Mouse (Mus musculus): ENCODE results near the gene Odf2l.

Gene Odf2l

DNA sequence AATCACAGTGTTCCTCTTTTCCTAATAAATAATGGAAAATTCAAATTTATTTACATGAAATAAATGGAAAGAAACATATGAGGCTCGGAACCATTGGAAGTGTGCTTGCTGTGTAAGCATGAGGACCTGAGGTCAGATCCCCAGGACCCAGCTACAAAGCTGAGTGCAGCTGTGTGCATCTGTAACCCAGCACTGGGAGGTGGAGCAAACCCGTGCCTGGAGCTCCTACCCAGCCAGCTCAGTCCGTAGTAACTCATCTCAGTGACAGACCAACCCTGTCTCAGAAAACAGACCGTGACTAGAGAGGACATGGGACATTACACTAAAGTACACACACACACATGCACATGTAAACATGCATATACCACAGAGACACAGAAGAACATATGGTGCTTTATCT lies 21.8 kb downstream of the Odf2l start:
- no peak for DNase-seq (ENCODE audit: low spot score in 2 of 2)

DNA sequence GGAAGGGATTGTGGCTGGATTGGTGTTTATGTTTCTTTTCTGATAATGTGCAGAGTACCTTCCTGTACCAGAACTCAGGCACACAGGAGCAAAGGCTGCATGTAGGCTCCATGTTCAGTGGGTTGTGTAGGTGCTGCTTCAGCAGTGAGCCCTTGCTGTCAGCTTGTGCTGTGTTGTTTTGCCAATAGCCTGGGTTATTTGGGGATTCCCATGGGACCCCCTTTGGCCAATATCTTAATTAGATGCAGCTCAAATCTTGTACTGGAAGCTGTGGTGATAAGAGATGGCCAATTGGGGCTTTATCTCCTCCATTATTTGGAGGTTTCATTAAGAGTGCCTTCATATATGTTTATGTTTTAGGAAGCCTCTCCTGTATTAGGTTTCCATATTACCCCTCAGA lies 24.5 kb downstream of the Odf2l start:
- no peak for DNase-seq (ENCODE audit: low spot score in 2 of 2)

DNA sequence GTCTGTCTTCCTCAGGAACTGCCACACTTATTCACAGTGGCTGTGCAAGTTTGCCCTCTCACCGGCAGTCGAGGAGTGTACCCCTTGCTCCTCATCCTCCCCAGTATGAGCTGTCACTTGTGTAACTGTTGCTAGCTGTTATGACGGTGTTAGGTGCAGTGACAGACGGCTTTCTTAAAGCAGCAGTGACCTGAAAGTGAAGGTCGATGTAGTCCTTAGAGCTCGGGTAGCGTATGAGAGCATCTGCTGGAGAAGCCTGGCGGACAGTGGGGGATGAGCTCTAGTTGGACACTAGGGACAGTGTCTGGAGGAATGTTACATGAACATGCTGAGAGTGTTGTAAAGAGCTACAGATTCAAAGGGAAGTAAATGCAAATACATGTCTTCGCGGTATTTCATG lies 25.5 kb downstream of the Odf2l start:
- no peak for DNase-seq (ENCODE audit: low spot score in 2 of 2)

DNA sequence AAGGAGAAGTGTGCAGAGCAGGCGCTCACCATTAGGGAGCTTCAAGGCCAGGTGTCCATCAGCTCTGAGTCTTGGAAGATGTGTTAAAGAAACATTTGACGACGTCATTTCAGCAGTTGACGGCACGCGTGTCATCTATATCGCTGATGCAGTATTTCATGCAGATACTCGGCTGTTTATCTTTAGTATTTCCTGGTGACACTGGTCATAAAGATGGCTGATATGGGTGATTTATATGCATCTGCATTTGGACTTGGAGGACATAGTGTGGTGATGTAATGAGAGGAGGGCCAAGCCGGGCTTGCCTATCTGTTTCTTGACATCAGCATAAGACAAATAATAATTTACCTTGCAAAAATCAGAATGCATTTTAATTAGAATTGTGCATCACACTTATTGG lies 28.5 kb downstream of the Odf2l start:
- no peak for DNase-seq (ENCODE audit: low spot score in 2 of 2)

DNA sequence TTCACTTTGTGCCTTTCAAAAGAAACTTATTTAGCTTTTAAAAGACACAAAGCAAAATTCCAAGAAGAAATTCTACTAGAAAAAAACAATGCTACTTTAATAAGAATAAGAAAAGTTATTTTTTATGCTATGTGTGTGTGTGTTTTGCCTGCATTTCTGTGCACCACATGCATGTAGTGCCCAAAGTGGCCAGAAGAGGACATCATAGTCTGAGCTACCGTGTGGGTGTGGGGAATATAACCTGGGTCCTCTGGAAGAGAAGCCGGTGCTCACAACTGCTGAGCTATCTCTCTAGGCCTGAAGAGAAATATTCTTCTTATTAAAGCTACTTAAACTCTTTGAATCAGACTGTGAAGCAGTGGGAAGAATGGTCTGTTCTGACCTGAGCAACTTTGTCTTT lies 29.1 kb downstream of the Odf2l start:
- DNase-seq (ENCODE audit: low spot score in 2 of 2) = no peak

DNA sequence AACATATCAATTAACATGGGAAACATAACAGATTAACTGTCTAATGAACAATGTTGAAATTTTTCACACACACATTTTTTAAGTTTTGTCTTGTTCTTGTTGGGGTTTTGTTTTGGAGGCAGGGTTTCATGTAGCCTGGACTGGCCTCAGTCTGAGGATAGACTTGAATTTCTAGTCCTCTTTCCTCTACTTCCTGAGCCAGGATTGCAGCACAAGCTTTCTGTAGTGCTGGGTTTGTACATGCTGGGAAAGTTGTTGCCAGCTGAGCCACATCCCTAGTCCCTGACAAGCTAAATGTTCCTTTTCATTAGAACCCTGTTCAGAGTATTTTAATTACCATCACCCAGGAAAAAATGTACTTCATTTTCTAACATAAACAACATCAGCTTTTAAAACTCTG lies 29.6 kb downstream of the Odf2l start:
- no peak for DNase-seq (ENCODE audit: low spot score in 2 of 2)

DNA sequence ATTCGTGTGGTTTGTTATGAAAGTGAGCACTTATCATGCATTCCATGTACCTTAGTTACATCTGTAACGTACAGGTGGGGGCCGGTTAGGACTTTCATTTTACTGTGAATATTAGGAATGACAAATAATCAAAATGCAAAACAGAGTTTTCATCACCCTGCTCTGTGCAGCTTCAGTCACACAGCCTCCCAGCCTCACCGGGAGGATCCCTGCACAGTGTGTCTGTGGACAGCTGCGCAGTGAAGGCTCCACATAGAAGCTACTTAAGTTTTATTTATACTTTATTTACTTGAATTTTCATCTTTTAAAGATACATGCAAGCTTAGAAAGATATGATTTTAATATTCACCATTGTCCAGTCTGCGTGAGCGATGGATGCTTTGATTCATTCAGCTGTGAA lies 32.7 kb downstream of the Odf2l start:
- DNase-seq (ENCODE audit: low spot score in 2 of 2) = no peak

DNA sequence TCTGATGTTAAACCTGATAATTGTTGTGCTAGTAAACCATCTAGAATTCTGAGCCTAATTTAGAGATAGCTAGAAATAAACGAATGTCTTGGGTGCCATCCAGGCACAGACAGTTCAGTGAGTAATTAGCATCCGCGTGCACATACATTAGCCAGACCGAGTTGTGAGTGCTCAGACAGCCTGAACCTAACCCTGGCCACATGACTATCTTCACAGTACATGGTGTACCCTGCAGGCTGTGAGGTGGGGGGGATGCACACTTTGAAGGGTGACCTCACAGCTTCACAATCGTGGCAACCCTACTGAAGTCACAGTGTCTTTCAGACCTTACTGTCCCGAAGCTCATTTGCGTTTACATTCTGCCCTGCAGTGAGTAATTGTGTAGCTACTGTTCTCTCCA lies 33.5 kb downstream of the Odf2l start:
- no peak for DNase-seq (ENCODE audit: low spot score in 2 of 2)

DNA sequence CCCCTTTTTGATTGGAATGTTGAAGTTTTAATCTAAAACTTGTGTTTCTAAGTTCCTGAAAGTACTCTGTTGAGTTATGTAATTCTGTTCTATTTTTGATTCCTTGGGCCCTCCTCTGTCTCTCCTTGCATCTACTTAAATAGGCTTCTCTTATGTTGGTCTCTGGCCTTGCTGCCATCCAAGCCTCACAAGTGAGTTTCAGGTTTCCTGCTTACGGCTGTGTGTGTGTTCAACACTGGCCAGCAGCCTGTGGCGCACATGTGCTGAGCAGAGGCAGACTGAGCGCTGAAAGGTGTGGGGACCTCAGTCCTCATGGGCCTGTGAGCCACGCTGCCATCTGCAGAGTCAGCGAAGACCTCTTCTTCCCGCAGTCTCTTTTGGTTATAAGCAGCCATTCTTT lies 38.5 kb downstream of the Odf2l start:
- no peak for DNase-seq (ENCODE audit: low spot score in 2 of 2)

DNA sequence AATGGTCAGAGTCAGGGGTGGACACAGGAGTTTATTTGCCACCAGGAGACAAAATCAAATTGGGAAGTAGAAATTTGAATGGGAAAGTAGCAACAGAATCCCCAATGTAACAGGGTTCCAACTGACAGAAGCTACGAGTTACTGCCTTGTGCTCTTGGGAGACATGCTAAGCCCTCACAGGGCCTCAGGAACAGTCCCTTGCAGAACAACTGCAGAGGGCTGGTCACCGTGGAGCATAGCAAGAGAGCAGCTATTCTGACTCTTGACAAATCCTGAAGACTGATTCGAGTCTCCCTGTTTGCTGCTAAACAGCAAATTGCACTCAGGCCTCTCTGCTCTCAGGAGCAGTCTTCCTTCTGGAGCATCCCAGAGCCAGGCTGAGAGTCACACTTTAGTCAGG lies 40.1 kb downstream of the Odf2l start:
- no peak for DNase-seq (ENCODE audit: low spot score in 2 of 2)

DNA sequence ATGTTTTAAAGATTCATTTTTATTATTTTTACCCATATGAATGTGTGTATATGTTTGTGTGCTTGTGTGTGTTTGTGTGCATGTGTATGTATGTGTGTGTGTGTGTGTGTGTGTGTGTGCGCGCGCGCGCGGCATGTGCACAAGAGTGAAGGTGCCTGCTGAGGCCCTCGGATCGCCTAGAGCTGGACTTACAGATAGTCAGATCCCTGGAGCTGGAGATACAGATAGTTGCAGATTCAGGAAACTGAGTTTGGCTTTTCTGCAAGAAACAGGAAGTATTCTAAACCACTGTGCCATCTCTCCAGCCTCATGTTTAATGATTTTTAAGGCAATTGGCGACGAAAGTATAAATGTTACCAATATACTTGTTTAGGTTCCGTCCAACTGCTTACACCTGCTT lies 48.4 kb downstream of the Odf2l start:
- DNase-seq (ENCODE audit: low spot score in 2 of 2) = no peak

DNA sequence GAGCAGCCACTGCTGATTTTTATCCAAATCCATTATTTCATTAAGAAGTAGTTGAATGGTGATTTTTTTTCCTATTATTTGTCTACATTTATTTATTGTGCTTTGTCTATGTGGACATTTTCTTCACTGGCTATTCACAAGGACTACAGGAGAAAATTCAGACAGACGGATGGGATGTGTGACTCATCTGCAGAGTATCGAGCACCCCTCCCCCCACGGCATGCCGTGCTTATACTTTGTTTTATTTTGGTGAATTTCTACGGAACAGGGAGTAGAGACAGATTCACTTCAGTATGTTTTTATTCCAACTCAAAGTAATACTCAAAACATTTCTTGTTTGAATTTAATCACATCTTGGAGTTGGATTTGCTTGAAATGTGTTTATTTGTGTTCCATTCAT lies 49.4 kb downstream of the Odf2l start:
- DNase-seq (ENCODE audit: low spot score in 2 of 2) = no peak

DNA sequence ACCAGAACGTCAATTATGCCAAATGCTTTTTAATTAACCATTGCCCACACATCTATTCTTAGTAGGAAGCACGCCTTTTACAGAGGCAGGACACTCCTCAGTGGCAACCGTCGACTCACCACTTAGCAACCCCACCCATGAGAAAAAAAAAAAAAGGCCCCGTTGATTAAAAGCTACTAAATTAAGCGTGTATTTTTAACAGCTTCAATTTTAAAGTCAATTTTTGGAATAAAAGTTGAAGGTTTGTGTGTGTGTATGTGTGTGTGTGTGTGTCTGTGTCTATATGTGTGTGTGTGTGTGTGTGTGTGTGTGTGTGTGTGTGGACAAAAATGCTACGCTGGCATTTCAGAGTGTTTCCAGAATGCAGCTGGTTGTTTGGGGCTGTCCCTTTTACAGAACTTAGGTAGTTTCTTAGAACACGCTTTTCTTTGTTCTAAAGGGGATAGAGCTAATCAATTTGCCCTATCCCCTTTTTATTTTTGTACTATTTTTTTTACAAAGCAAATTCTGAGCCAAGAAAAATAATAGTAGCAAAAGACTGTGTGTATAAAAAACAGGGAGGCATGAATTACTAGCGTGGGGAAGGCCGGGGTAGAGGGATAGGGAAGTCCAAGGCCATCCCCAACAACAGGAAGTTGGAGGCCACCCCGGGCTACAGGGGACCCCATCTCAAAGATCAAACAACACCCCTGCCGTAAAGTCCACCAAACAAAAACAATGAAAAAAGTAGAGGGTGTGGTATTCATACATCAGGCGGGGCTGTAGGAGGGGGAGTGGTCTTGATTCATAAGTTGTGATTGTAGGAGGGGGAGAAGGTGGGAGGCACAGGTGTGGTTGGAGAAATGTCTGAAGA lies 50.7 kb downstream of the Odf2l start:
- no peak for DNase-seq (ENCODE audit: low spot score in 2 of 2)

DNA sequence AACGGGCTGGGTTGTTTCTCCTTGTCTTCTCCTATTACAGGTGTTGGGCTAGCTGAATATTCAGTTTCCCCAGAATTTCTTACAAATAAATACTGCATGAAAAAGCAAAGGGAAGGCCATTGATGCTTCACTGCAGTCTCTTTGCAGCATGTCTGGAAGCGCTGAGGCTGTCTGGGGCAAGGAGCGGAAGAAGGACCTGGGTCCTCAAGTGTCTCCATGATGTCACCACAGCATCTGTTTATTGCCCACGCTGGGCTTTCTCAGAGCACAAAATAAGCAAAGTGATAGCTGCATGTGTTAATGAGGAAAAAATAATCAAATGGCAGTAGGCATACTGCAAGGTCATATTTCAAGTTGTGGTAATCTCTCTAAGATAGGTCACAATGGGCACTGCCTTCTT lies 51.6 kb downstream of the Odf2l start:
- no peak for DNase-seq (ENCODE audit: low spot score in 2 of 2)

DNA sequence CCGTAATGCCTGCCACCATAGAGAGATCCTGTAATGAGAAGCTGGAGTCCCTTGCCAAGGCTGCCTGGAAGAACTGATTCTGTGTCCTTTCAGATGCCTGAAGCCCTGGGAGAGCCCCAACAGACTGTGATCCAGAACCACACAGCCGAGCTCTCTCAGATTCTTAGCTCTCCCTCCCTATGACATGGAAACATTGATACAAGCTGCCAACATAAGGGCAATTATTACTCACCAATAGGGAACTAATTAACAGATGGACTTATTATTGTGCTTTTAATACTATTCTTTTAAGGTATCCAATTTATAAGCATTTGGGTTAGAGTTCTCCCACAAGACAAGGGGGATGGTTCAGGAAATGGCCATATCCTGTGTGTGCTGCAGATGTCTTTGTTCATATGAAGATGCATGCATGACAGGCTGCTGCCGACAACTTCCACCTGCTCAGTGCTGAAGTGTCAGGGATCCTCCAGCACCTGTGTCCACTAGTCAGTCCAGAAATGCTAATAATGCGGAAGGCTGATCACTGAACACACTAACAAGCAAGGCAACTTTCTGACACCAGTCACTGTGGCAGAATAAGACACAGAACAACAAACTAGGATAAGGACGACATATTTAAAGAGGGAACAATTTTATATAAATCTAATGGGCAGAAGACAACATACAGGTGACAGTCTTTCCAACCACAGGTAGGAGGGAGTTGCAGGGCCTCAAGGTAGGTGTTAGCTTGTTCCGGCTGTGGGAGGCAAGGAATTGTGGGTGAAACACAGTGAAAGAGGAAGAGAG lies 52.4 kb downstream of the Odf2l start:
- DNase-seq (ENCODE audit: low spot score in 2 of 2) = no peak

DNA sequence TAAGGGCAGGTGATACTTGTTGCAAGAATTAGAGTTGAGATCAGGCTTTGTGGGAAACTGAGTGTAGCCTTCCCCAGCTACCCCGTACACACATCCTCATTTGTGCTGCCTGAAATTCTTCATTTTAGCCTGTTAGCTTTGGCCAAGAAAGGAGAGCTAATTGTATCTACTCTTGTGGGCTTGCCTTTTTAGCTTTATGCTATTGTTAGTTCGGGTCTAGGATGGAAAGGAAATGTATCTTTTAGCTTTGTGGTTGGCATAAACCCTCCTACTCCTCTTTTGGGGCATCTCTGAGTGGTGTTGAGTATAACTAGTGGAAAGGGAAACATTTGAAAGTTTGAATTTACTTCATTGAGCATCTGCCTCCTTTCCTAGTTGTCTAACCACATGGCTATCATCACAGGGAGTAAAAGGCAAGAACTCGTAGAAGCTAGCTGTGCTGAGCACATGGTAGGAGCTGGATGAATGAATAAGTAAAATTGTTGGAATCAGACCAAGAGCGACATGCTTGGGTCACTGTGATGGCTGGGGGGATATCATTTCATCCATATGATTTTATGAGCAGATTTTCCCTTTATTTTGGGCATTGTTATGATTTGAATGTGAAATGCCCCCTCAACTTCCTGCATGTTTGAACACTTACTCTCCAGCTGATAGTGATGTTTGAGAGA lies 53.1 kb downstream of the Odf2l start:
- DNase-seq (ENCODE audit: low spot score in 2 of 2) = no peak

DNA sequence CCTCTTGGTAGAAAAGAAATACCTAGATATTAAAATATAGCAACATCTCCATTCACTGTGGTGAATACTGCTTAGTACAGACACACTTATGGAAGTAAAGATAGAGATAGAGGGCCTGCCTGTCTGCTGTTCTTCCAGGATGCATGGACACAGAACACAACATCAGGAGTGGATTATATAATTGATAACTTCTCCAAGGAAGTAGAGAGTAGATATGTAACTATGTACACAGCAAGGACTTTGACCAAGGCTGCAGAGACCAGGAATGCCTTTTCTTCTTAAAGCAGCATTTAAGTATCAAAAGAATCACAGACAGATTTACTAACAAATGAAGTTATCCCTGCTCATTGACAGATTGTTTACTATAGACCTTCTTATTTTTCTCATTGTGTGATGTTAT lies 66.3 kb downstream of the Odf2l start:
- DNase-seq (ENCODE audit: low spot score in 2 of 2) = no peak

DNA sequence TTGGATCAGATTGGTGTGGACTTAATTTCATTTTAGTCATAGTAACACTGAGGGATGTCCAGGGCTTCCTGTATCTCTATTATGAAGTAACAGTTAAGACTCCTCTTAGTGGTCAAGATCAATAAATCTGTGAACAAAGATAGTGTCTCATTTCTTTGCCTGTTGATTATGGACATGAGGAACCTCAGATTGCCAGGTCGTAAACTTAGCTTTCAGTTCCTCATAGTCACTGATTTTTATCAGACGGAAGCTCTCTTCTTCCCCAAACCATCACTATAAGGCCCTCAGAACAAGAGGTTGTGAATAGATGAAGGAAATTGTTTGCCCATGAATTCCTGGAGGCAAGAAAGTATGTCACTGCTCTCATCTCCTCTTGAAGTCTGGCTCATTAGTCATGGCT lies 73.6 kb downstream of the Odf2l start:
- DNase-seq (ENCODE audit: low spot score in 2 of 2) = no peak

DNA sequence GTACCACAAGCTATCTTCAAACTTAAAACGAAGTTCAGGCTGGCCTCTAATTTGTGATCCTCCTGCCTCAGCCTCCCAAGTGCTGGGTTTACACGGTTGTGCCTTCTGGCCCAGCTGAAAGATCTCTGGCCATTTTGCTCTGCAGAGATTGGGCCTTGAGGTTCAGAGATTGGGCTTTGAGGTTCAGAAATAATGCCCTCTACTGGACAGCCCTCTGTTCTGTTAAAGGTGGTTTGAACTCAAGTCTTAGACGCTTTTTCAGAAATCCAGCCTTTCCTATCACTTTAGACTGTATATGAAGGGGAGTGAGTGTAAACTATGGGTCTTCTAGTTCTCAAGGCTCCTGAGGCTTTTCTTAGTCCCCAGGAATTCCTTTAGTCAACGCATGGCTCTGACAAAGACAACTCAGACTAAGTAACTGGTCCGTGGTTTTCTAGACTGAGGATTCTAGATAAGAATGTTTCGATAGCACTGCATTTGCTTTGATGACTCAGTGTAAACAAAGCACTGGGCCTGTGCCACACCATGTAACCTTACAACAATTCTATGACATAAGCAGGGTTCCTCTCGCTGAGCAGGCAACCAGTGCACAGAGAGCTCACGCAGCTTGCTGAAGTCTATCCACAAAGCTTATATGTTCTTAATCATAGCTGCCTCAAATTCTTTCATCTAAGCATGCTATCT lies 77.0 kb downstream of the Odf2l start:
- DNase-seq (ENCODE audit: low spot score in 2 of 2) = no peak

DNA sequence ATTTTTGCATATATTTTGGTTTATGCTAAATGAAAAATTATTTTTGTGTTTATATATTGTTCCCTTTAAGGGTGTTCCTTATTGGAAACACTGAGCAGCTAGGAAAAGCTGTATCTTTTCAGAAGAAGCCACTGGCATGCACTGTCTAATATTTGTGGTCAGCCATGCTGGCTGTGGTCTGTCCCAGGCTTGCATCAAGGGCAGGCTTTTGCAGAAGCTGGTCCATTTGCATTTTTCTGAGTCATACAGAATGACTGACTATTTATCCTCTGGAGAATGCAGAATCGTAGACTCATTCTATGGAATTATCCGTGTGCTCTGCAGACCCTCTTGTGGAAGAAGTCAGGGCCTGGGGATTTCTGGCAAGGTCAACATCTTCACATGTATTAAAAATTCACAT lies 79.7 kb downstream of the Odf2l start:
- DNase-seq (ENCODE audit: low spot score in 2 of 2) = no peak

Measured in urinary bladder, adult 18-20 months (tissue).